Mouse (Mus musculus) midbrain, postnatal 0 days (tissue): ENCODE data around the gene Dlg2. TPM values are rescaled to one million over a fixed set of nuclear protein-coding genes. Genes with fewer than 3 reads are reported as not detected.

ENCODE experiments used
- ATAC-seq: fragments of 200-750 bp; cut with Nextera tagmentation; 2 replicates; pipeline ENCODE4 v1.8.0; 2017; ENCODE audit warnings: moderate number of reproducible peaks, mild to moderate bottlenecking, moderate TSS enrichment, moderate library complexity; ENCODE audit not compliant: low FRiP score
- DNase-seq: peaks from one replicate; pipeline ENCODE4 v3.0.0-alpha.2; 2015; ENCODE audit warnings: low spot score
- H3K27ac ChIP-seq: fragments of 300-500 bp; sonication (generic); 2 replicates; pipeline ENCODE4 v1.5.1; 2014; ENCODE audit warnings: low read depth, mild to moderate bottlenecking, low read length, mixed read lengths
- H3K27me3 ChIP-seq: fragments of 300-500 bp; sonication (generic); 2 replicates; pipeline ENCODE4 v1.6.1; 2014; ENCODE audit warnings: low read length, control low read depth, mixed read lengths; ENCODE audit not compliant: insufficient read depth
- H3K36me3 ChIP-seq: fragments of 300-500 bp; sonication (generic); 2 replicates; pipeline ENCODE4 v1.6.1; 2014; ENCODE audit warnings: low read length, control low read depth, mixed read lengths; ENCODE audit not compliant: insufficient read depth
- H3K4me1 ChIP-seq: fragments of 300-500 bp; sonication (generic); 2 replicates; pipeline ENCODE4 v1.6.1; 2014; ENCODE audit warnings: mild to moderate bottlenecking, control low read depth, antibody characterized with exemption, low read length, mixed read lengths; ENCODE audit not compliant: insufficient read depth
- H3K4me2 ChIP-seq: fragments of 300-500 bp; sonication (generic); 2 replicates; pipeline ENCODE4 v1.6.1; 2014; ENCODE audit warnings: low read depth, mild to moderate bottlenecking, low read length, mixed read lengths; ENCODE audit not compliant: poor library complexity, severe bottlenecking
- H3K4me3 ChIP-seq: fragments of 300-500 bp; sonication (generic); 2 replicates; pipeline ENCODE4 v1.5.1; 2014; ENCODE audit warnings: low read depth, mild to moderate bottlenecking, low read length, moderate library complexity
- H3K9ac ChIP-seq: fragments of 300-500 bp; sonication (generic); replicated peaks from 2 replicates; pipeline ENCODE4 v1.6.1; 2014; ENCODE audit warnings: mild to moderate bottlenecking, low read length, moderate library complexity, mixed read lengths; ENCODE audit not compliant: poor library complexity, severe bottlenecking
- H3K9me3 ChIP-seq: fragments of 300-500 bp; sonication (generic); 2 replicates; pipeline ENCODE4 v1.6.1; 2016; ENCODE audit warnings: low read length, control low read depth
- CTCF ChIP-seq: IDR thresholded peaks from 2 replicates; pipeline ENCODE4 v1.5.1; 2016; ENCODE audit warnings: antibody characterized with exemption, mild to moderate bottlenecking
- WGBS: fragments of 180-500 bp; shearing (Covaris S2); extraction: QIAGEN DNeasy Blood & Tissue Kit; methylation state at CpG from one replicate; pipeline ENCODE4 v1.1.7; 2014; 5-methylcytosine and 5-hydroxymethylcytosine counted together
- polyA plus RNA-seq: library from polyadenylated mRNA; unstranded; fragments of >200 nt; fragmentation: Nextera tagmentation; extraction: Ambion mirVana; gene quantifications from 2 replicates; pipeline ENCODE4 v1.2.1, GENCODE M21; 2015
- total RNA-seq: library from RNA; depleted of rRNA; stranded (reverse); fragments of >200 nt; gene quantifications from 2 replicates; pipeline ENCODE4 v1.2.3, GENCODE M21; 2014

The Dlg2 gene
- total and polyA plus RNA-seq, 2 experiments from 2014 or later, result 21.6 to 126 TPM

DNA sequence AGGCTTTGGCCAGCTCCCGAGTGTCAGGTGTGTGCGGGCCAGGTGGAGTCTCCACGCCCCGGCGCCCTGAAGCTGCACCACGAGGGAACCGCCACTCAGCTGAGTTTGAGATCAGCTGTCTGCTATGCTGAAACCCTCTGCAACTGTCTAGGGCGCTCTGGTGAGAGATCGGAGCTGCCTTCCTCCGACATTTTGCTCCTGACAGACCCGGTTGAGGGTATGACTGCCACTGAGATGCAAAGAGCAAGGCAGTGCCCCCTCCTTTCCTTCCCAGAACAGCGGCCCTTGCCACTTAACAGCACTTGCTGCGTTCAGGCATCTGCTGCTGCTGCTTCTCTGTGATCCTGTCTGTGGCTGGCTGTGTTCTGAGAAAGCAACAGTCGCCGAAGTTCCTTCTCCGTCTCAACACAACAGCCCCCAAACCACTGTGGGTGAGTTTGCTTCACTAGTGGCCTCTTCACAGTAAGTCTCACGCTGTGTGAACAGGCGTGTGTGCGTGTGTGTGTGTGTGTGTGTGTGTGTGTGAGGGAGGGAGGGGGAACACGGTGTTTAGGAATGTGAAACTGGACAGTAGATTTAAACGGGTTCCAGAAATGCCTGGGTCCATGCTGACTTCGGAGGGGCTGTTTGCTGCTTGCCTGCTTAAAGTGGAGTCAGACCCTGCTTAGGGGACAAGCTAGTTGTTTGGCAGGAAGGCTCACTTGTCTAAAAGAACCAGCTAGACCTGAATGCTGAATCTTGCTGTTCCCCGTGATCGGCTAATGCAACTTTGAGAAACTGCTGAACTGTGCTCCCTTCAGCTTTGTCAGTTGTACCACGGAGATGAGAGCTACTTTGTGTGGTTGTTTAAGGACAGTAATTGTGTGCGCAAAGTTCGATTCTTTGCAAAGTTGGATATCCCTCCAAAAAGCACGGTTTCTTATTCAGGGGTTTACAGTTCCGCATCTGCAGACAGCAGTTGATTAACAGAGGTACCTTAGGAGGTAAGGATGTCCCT lies 1704.4 kb downstream of the Dlg2 start:
- ATAC-seq (peak; percentile 52; the same call in 1 of the 2 replicates), DNase-seq (peak; percentile 46)
- Histone ChIP-seq H3K4me2 (peak overlapping the region; percentile 66), H3K4me3 (peak overlapping the region; percentile 29), H3K27ac (no peak overlapping the region), H3K4me1 (peaks cover 7% of the 10 kb centered on the region; the same call in 1 of the 2 replicates), H3K9ac (peak overlapping the region; percentile 19; the same call in 1 of the 2 replicates), H3K9me3 (no peaks in the 10 kb centered on the region), H3K27me3 (no peaks in the 10 kb centered on the region), H3K36me3 (no peaks in the 10 kb centered on the region)
- no peak for TF ChIP-seq CTCF
- WGBS, result 18% methylated on average over 29 of the region's 29 CpGs

DNA sequence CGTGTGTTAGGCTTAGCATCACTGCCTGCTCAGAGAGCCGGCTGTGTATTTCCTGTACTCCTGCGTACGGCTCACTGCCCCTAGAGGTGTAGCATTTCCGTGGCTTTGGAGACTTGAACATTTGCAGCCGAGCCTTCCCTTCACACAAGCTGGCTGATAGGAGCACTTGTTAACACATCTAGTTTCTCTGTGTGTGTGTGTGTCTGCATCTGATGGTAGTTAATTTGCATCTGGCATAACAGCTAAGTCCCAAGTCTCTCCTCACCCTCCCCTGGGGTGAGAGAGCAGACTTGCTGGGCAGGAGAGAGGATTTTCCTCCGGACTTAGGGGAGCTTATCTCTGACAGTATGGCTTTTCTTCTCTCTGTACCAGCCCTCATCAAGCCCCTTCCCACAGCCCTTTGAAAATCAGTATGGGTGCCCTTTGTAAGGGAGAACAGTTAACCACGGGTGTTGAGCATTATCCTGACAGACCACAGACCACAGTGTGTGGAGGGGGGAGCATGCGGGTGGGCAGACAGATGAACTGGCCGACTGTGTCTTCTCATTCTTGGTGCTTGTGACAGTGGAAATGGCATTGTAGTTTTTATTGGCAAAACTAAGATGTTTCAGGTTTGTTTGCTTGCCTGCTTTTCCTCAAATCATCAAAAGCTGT lies 1705.6 kb downstream of the Dlg2 start:
- Histone ChIP-seq H3K4me1 (peaks cover 7% of the 10 kb centered on the region; the same call in 1 of the 2 replicates), H3K4me3 (no peak overlapping the region), H3K9ac (no peak overlapping the region), H3K36me3 (no peaks in the 10 kb centered on the region), H3K27ac (no peak overlapping the region), H3K4me2 (no peak overlapping the region), H3K9me3 (no peaks in the 10 kb centered on the region), H3K27me3 (no peaks in the 10 kb centered on the region)
- ATAC-seq (no peak; the same call in 1 of the 2 replicates), DNase-seq (peak; percentile 37)
- peak; percentile 36 for TF ChIP-seq CTCF
- WGBS, result 6% methylated on average over 10 of the region's 10 CpGs

DNA sequence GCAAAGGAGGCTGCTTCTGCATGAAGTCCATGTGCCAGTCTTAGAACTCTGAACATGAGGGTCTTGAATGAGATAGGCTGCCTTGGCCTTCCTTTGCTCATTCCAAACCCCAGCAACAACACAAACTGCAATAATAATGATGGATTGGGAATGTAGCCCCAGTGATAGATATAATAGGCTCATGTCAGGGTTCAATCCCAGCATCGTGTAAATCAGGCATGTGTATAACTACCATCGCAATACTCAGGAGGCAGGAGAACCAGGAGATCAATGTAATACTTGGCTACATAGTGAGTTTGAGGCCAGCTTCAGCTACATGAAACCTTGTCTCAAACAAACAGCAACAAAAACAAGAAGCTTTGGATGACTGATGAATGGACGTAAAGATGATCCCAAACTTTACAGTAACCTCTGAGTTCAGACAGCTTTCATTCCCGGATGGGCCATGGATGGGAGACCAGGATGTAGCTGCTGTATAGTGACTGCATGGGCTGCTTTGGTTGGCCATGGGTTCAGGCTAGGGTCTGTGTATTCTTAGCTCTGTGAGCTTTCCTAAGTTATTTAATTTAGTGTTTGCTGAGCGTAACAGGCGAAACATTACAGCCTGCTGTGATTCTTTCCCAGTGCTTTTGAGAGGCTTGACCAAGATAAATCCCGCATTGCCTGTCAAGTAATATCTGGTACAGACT lies 1708.0 kb downstream of the Dlg2 start:
- WGBS, result 84% methylated on average over 7 of the region's 7 CpGs
- H3K9me3 ChIP-seq, result no peaks in the 10 kb centered on the region

DNA sequence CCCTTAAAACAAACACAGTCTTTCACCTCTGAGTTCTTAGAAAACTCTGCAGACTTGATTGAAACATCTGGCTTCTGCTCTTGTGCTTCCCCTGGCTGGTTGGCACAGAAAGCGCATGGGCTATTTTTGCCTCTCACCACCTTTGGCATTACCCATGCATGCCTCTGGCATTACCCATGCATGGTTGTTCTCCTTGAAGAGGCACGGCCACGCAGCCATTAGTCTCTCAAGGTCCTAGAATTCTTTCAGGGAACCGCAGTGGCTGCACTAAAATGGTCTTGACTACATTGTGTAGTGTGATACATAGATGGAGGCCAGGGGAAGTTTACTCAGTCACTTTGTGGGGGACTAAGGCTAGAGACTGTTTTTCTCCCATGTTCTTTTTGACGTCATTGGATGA lies 1709.9 kb downstream of the Dlg2 start:
- Histone ChIP-seq H3K27me3 (no peaks in the 10 kb centered on the region), H3K4me3 (no peak overlapping the region), H3K4me1 (no peaks in the 10 kb centered on the region), H3K9me3 (no peaks in the 10 kb centered on the region), H3K27ac (no peak overlapping the region), H3K36me3 (no peaks in the 10 kb centered on the region), H3K9ac (no peak overlapping the region), H3K4me2 (no peak overlapping the region)
- no peak for DNase-seq
- WGBS, result 93% methylated on average over 5 of the region's 5 CpGs
- ATAC-seq, result no peak
- no peak for TF ChIP-seq CTCF

More for the DNA sequence above, 1708.0 kb downstream of the Dlg2 start:
- no peak overlapping the region for H3K27ac ChIP-seq
- ATAC-seq (no peak), DNase-seq (no peak)
- H3K4me3 ChIP-seq, result no peak overlapping the region
- H3K4me1 ChIP-seq, result peaks cover 7% of the 10 kb centered on the region; the same call in 1 of the 2 replicates
- TF ChIP-seq CTCF, result no peak
- no peaks in the 10 kb centered on the region for H3K27me3 ChIP-seq
- H3K4me2 ChIP-seq, result no peak overlapping the region
- H3K9ac ChIP-seq, result no peak overlapping the region
- no peaks in the 10 kb centered on the region for H3K36me3 ChIP-seq

DNA sequence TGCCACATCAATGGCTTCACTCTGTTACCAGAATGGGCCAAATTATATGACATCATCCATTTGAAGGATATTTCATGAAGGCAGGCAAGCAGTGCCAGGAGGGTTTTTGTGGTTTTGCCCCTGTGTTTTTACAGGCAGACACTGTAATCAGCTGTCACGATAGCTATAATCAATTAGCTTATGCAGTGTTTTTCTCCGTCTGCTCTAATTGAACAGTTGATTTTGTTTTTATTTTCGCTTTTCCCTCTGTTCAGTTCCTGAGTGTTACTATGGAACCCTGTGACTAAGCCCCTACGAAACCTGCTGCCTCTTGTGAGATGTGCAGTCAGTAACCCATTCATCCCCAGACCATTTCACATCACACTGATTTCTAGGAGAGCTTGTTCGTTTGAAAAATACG lies 1712.7 kb downstream of the Dlg2 start:
- Histone ChIP-seq H3K9me3 (no peaks in the 10 kb centered on the region), H3K4me2 (no peak overlapping the region), H3K4me1 (no peaks in the 10 kb centered on the region), H3K9ac (no peak overlapping the region), H3K36me3 (no peaks in the 10 kb centered on the region), H3K27me3 (no peaks in the 10 kb centered on the region), H3K4me3 (no peak overlapping the region), H3K27ac (no peak overlapping the region)
- peak; percentile 31; the same call in 1 of the 2 replicates for ATAC-seq
- no peak for TF ChIP-seq CTCF
- DNase-seq, result no peak
- WGBS, result 51% methylated on average over 6 of the region's 6 CpGs
